Mouse (Mus musculus) adrenal gland, postnatal 14 days (tissue): Measurements from ENCODE around the gene Fbxw5. TPM values are rescaled to one million over a fixed set of nuclear protein-coding genes. Genes with fewer than 3 reads are reported as not detected.
"Not testable (repeated sequence)": the region's sequence is repeated elsewhere in the genome, so short reads cannot be mapped to it uniquely, and the experiment has no call there.

Experiments
- DNase-seq: peaks from one replicate; pipeline ENCODE4 v3.0.0; 2021; ENCODE audit warnings: mixed read lengths
- total RNA-seq: library from RNA; stranded (reverse); gene quantifications from 2 replicates; pipeline ENCODE4 v1.2.3, GENCODE M21; 2021

Gene Fbxw5
- total RNA-seq, 1 experiment from 2014 or later, result 81.4 TPM

DNA sequence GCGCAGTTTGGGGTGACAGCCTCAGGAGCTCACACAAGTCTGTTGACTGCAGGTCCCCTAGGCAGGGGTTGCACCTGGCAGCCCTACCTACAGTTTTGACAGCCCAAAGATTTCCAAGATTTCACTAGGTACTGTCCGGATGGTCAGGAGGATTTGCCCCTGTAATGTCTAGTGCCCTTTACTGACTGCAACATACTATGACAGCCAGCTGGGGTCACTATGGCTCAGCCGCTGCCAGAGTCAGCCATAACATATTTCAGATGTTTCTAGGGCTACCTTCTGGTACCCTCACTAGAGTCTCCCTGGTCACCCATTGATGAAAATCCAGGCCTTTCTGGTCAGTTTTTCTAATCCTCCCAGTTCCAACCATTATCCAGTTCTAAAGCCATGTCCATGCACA, 9.4 kb downstream of the Fbxw5 start:
- no peak for DNase-seq

DNA sequence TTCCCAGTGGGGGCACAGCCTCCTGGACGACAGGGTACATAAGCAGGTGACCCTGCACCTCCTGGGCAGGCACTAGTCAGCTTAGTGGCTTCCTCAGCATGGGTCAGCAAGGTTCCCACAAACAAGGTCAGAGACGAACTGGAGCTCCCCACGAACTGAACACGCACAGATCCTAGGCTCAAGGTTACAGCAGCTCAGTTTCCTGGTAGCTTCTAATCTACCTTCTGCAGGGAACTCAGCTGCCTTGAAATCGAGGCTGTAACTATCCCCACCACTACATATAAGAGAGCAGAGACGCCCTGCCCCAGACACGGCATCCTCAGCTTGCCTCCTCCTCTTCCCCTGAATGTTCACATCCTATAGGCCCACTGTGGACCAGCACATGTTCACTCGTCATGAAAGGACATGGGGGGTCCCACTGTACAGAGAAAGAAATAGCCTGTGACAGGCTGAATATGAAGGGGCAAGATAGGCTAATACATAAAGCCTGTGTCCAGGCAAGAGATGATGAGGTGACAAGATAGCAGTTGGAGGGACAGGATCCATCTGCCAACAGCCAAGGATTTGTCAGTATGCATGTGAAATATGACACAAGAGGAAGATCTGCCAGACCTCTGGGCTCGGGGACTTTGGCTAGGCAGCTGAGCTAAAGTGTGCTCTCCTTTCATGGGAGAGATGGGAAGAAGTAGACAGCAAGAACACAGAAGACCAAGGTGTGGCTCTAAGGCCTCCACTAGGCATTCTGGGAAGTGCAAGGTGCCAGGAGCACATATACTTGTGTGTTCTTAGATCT, 26.2 kb downstream of the Fbxw5 start:
- DNase-seq, result no peak

DNA sequence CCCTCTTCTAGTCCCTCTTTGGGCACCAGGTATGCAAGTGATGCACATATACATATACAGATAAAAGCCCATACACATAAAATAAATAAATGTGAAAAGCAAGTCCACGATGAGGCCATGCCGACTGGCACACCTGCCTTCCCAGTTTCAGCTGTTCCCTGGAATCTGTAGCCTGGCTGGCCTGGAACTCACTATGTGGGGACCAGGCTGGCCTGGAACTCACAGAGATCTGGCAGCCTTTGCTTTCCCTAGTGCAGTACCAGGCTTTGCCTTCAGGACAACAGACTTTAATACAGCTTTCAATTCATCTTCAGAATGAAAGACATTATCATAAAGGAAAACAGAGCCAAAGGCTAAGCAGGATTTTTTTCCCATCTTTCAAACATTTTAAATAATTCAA, 33.2 kb downstream of the Fbxw5 start:
- no peak for DNase-seq

DNA sequence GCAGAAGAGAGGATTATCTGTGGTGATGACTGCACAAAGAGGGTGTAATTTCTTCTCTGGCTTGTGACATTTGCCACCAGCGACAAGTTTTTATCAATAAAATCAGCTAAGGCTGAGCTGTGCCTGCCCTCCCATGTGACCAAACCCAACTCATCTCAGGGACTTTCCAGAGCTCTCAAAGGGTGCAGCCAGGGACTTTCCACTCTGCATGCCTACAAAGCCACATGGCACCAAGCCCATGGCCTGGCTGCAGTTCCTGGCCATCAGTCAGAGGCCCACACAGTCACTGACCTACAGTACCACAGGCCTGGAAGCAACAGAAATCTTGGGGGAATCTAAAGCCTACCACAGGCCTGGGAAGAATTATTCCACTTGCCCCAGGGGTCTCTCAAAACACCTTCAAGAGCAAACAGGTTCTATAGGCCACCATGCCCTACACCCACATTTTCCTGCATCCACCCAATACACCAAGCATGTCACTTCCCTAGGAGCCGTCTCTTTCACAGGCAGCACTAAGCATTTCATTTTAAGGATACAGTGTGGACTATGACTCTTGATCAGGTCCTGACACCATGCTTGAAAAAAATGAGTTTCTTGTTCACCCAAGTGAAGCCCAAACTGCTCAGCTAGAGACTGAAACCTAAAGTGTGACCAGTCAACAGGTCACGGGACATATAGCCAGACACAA, 33.8 kb downstream of the Fbxw5 start:
- DNase-seq, result peak; percentile 93

DNA sequence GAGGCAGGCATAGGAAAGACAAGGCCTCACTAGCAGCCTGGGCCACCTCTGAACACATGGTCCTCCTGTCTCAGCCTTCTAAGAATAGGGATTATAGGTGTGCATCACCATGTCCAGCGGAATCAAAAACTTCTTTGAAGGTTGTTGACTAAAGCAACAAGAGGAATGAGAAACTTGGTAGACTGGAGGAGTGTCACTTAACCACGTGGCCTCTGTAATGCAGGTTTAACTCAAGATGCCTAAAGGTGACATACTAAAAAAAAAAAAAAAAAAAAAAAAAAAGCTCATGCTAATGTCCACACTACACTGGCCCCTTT, 34.3 kb downstream of the Fbxw5 start:
- DNase-seq, result no peak

DNA sequence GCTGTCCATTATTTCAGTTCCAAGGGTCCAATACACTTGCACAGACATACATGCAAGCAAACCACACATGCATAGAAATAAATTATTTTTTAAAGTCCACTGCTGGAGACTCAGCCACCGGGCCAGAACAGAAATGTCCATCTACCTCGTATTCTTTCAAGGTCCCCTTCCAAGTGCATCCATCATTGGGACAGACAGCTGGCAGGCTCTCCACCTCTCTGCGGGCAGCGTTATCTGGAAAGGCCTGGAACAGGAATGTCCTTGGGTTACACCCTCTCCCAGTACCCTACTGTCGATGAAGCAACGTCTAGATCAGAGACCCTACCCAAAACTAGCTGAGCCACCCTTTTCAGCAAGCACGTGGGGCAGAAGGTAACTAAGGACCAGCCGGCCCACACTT, 36.0 kb downstream of the Fbxw5 start:
- DNase-seq, result peak; percentile 81

DNA sequence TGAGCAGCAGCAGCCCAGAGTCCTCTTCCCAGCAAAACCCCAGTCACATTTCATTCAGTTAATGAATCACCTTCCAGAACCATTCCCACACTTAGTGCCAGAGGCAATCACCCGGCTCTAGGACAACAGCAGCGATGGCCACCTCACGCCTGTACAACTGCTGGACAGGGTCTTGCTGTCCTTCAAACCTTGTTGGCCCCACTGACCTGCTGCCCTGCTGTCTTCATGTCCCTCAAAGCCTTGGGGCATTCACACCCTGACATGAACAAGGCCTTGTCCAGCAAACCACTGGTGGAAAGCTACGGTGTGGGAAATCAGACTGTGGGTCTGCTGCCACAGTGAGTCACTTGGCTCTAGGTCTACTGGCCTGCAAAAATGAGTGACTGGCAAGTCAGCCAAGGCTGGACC, 40.0 kb downstream of the Fbxw5 start:
- DNase-seq, result peak; percentile 56

DNA sequence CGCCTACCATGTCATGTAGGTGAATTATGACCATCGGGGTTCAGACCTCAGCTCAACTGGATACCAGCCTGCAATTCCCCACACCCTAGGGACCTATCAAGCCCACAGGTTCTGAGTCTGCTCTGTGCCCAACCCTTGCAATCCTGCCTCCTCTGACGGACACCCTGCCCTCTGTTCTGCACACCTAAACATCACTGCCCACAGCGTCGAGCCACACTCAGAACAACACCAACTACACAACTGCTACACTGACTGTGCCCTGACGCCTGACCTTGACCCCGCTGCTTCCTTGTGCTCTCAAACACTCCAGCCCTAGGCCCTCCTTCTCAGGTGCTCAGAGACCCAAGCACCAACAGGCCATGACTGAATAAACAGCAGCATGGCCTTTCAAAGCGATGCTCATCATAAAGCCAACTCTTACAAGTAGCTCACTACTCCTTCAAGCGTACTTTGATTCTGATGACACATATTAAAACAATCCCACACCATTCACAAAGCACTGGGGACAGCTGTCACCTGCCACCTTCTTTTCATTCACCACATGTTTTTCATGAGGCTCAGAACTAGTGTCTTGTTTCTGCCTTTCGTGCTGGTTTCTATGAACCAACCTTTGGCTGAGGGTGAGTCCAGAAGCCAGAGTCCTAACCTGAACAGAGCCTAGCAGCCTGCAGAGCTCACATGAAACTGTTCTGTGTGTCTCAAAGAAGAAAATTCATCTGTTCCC, 41.3 kb downstream of the Fbxw5 start:
- no peak for DNase-seq

DNA sequence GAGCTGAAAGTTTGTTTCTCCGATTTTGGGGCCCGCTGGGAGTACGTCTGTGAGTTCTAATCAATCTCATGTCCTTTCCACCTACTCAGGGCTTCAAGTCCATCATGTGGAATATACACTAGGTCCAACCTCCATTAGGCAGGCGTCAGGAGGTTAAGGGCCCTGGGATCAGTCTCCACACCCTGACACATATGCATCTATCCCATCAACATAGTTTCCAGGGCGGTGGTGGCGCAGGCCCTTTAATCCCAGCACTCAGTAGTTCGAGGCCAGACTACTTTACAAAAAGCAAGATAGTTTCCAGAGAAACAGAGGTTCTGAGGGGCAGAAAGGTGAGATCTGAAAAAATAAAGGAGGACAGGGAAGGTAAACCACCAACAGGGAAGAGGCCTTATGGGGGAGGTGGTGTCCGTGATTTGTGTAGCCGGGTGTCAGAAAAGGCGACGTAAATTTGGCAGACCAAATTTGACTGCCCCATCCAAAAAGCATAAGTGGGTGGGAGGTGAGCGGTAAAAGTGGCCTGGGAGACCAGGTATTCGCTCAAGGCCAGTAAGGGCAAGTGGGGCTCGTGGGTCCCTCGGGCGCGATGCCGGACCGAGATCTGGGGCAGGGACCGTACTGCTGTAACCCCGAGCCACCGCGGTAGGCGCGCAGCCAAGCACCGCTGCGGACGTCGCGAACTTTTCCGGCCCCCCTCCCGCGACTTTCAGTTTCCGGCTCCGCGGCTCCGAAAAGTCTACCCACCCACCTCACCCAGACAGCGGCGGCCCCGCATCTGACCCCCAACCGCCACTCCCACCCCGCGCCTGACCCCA, 45.7 kb downstream of the Fbxw5 start:
- peak; percentile 90 for DNase-seq

DNA sequence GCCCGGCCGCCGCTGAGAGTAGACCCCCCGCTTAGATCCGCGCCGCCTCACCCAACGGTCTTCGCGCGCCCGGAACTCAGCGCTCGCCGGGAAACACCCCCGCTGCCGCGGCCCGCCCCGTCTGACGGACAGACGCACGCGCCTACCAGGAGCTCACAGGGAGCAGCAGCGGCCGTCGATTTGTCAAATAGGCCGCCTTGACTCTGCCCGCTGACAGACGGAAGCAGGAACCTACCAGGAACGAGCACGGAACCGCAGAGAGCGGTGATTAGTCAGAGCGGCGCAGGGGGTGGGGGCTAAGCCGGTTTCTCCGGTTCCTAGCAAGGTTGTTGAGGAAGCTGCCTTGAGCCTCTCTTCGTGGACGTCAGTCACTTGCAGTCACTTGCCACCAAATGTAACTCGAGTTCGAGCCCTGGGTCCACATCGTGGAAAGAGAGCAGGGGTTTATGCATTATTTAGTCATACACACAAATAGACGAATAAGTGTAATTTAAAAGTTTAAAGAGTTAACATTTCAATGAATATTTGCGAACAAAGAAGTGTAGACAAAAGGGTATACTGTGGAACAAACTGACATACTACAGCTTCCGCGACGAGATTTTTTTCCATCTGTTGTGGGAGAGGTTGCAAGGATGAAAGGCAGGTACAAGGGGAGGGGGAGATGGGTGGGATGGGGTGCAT, 46.4 kb downstream of the Fbxw5 start, which contains the start of gene Traf2:
TSS of gene Traf2 (minus strand) at position 130 of the 681 bp plus-strand sequence.
- peak; percentile 99 for DNase-seq

DNA sequence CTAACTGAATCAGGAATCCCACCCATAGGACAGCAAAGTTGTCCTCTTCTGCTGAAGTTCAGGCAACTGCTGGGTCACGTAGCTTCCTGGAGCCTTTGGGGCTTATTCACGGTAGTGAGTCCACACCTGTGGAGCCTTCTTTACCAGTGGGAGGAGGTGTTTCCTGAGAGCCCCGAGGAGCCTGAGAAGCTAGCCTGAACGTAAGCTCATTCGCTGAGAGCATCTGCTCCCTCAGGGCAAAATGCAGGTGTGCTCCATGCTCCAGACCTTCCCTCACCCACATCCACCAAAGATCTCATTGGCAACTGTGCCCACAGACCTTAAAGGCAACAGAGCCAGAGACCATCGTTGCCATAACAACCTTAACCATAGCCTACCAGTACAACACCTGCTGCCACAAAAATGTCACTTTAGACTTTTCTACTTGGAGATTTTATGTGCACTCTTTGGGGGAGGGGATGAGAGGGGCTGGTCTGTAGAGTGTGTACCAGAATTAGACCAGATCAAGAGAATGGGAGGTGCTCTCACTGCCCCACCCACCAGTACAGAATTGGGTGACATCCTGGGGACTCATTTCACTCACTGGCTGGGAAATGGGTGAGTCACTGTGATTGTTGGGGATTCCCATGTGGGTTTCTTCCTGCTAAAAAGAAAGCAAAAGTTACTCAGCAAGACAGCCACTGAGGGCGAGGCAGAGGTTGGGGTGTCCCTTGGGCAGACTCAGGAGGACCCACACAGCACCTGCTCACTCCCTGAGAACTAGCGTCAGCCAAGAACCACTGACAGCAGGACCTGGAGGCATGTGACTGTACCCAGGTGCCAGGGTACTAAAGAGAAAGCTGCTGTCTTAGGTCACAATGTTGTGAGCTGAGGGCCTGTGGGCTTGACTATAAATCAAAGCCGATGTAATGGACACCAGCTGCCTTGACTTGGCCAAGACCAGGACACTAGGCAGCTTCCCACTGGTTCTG, 48.8 kb downstream of the Fbxw5 start:
- no peak for DNase-seq

DNA sequence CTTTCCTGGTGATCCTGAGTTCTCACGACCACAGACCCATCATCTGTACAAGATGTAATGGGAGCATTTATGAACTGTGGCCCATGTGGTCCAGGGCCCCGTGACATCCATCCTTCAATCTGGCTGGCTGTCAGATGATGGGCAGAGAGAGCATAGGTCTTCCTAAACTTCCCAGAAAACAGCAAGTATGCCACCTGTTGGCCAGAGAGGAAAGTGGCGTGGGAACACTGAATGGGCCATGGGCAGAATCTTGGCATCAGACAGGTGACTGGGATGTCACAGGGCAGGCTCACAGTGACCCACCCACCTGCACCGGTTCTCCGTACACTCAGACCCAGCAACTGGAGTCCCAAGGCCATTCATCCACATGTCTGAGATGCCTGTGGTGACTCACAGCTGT, 50.6 kb downstream of the Fbxw5 start:
- DNase-seq, result peak; percentile 72

DNA sequence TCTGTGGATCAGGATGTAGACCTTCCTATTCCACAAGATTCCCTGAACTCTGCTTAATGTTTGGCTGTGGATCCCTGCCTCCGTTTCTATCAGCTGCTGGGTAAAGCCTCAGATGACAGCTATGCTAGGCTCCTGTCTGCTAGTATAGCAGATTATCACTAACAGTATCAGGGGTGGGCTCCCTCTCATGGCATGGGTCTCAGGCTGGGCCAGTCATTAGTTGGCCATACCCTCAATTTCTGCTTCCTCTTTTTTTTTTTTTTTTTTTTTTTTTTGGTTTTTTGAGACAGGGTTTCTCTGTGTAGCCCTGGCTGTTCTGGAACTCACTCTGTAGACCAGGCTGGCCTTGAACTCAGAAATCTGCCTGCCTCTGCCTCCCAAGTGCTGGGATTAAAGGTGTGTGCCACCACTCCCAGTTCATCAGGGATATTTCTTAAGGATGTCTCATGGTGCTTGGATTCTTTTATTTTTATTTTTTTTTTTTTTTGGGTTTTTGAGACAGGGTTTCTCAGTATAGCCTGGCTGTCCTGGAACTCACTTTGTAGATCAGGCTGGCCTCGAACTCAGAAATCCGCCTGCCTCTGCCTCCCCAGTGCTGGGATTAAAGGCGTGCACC, 52.7 kb downstream of the Fbxw5 start:
- not testable (repeated sequence) for DNase-seq

Other genes with a start within 250 kb of the Fbxw5 start
- gene Tmem203, start 245.3 kb upstream of the Fbxw5 start, total RNA-seq, result 25.6 and 31.0 TPM in 2 replicates
- gene Tprn, start 238.1 kb upstream of the Fbxw5 start, total RNA-seq, result 10.9 and 13.4 TPM in 2 replicates
- gene Ssna1, start 228.3 kb upstream of the Fbxw5 start, total RNA-seq, result 45.8 and 49.8 TPM in 2 replicates
- 63.9 and 66.1 TPM in 2 replicates for gene Anapc2, start 228.3 kb upstream of the Fbxw5 start, total RNA-seq
- not detected in 2 replicates for gene Tmem210, start 212.6 kb upstream of the Fbxw5 start, total RNA-seq
- gene Lrrc26, start 210.8 kb upstream of the Fbxw5 start, total RNA-seq, result not detected in 2 replicates
- gene Grin1, start 181.6 kb upstream of the Fbxw5 start, total RNA-seq, result 9.7 and 11.0 TPM in 2 replicates
- 43.1 and 45.7 TPM in 2 replicates for gene Man1b1, start 168.4 kb upstream of the Fbxw5 start, total RNA-seq
- gene Dpp7, start 144.4 kb upstream of the Fbxw5 start, total RNA-seq, result 19.9 and 20.8 TPM in 2 replicates
- 8.7 and 11.8 TPM in 2 replicates for gene Uap1l1, start 135.1 kb upstream of the Fbxw5 start, total RNA-seq
- gene Sapcd2, start 128.4 kb upstream of the Fbxw5 start, total RNA-seq, result 3.4 and 3.5 TPM in 2 replicates
- gene Entpd2, start 104.9 kb upstream of the Fbxw5 start, total RNA-seq, result 7.6 and 9.5 TPM in 2 replicates
- 77.2 and 90.9 TPM in 2 replicates for gene Npdc1, start 101.4 kb upstream of the Fbxw5 start, total RNA-seq
- gene Fut7, start 77.5 kb upstream of the Fbxw5 start, total RNA-seq, result 4.7 TPM in 1 of 2 replicates, not detected in the other
- 29.3 and 30.1 TPM in 2 replicates for gene Abca2, start 72.0 kb upstream of the Fbxw5 start, total RNA-seq
- 0.74 and 1.0 TPM in 2 replicates for gene Clic3, start 43.9 kb upstream of the Fbxw5 start, total RNA-seq
- 36.2 and 42.6 TPM in 2 replicates for gene Paxx, start 39.7 kb upstream of the Fbxw5 start, total RNA-seq
- 8.7 and 9.9 TPM in 2 replicates for gene Ptgds, start 30.7 kb upstream of the Fbxw5 start, total RNA-seq
- gene Lcn12, start 6.8 kb upstream of the Fbxw5 start, total RNA-seq, result not detected in 2 replicates
- 4.4 and 36.5 TPM in 2 replicates for gene C8g, start 969 bp downstream of the Fbxw5 start, total RNA-seq
- 21.8 and 24.4 TPM in 2 replicates for gene Traf2, start 46.2 kb downstream of the Fbxw5 start, total RNA-seq
- gene Edf1, start 57.1 kb downstream of the Fbxw5 start, total RNA-seq, result 312 and 335 TPM in 2 replicates
- 4.7 and 5.0 TPM in 2 replicates for gene Mamdc4, start 74.1 kb downstream of the Fbxw5 start, total RNA-seq
- gene Phpt1, start 74.5 kb downstream of the Fbxw5 start, total RNA-seq, result 56.6 and 58.1 TPM in 2 replicates
- 2.1 and 3.0 TPM in 2 replicates for gene Ajm1, start 81.0 kb downstream of the Fbxw5 start, total RNA-seq
- gene Rabl6, start 107.8 kb downstream of the Fbxw5 start, total RNA-seq, result 72.7 and 87.8 TPM in 2 replicates
- gene Ccdc183, start 116.9 kb downstream of the Fbxw5 start, total RNA-seq, result not detected in 2 replicates
- 30.5 and 33.1 TPM in 2 replicates for gene Tmem141, start 121.3 kb downstream of the Fbxw5 start, total RNA-seq
- 7.0 and 9.7 TPM in 2 replicates for gene Fcna, start 127.3 kb downstream of the Fbxw5 start, total RNA-seq
- not detected in 2 replicates for gene Lcn8, start 152.4 kb downstream of the Fbxw5 start, total RNA-seq
- gene Lcn5, start 157.2 kb downstream of the Fbxw5 start, total RNA-seq, result not detected in 2 replicates
- gene Lcn6, start 176.0 kb downstream of the Fbxw5 start, total RNA-seq, result not detected in 2 replicates
- gene Lcn10, start 182.0 kb downstream of the Fbxw5 start, total RNA-seq, result not detected in 2 replicates
- 4.7 and 4.8 TPM in 2 replicates for gene Obp2a, start 199.3 kb downstream of the Fbxw5 start, total RNA-seq
- 40.2 and 49.1 TPM in 2 replicates for gene Bmyc, start 206.0 kb downstream of the Fbxw5 start, total RNA-seq
- not detected in 2 replicates for gene Obp2b, start 236.3 kb downstream of the Fbxw5 start, total RNA-seq